Mouse (Mus musculus) layer of hippocampus, adult 11-12 months (tissue): Measurements from ENCODE around the gene Gfod2.

Experiments
- DNase-seq: peaks from one replicate; pipeline ENCODE4 v3.0.0; 2022; ENCODE audit warnings: low spot score

The Gfod2 gene

GRCm38 (mm10) chr8:105702731-105703415 lies 55.6 kb downstream of the Gfod2 start:
- peak; percentile 33 for DNase-seq

- DNase-seq: no peak
These were observed 56.5 kb downstream of the Gfod2 start for GRCm38 (mm10) chr8:105702001-105702401.

- peak; percentile 97 for DNase-seq
These were observed 57.3 kb downstream of the Gfod2 start, which contains the start of the genes Acd and Pard6a for GRCm38 (mm10) chr8:105700966-105701824. Acd (minus strand) TSS chr8:105701102. Pard6a (plus strand) TSS chr8:105701148.

- DNase-seq: peak; percentile 63
These were observed 57.9 kb downstream of the Gfod2 start for GRCm38 (mm10) chr8:105700566-105700965.

- no peak for DNase-seq
These were observed 58.8 kb downstream of the Gfod2 start for GRCm38 (mm10) chr8:105699488-105700215.

GRCm38 (mm10) chr8:105698734-105699133 lies 59.7 kb downstream of the Gfod2 start:
- DNase-seq: no peak

- DNase-seq: no peak
These were observed 61.2 kb downstream of the Gfod2 start for GRCm38 (mm10) chr8:105697196-105697780.

GRCm38 (mm10) chr8:105695080-105695780 lies 63.2 kb downstream of the Gfod2 start:
- no peak for DNase-seq

GRCm38 (mm10) chr8:105694051-105694799 lies 64.2 kb downstream of the Gfod2 start:
- DNase-seq: peak; percentile 52

- DNase-seq: peak; percentile 73
These were observed 64.8 kb downstream of the Gfod2 start for GRCm38 (mm10) chr8:105693648-105694047.

- DNase-seq: no peak
These were observed 65.8 kb downstream of the Gfod2 start for GRCm38 (mm10) chr8:105692449-105693182.

- DNase-seq: no peak
These were observed 67.5 kb downstream of the Gfod2 start for GRCm38 (mm10) chr8:105690978-105691377.

- no peak for DNase-seq
These were observed 68.5 kb downstream of the Gfod2 start for GRCm38 (mm10) chr8:105689983-105690360.

GRCm38 (mm10) chr8:105689256-105689982 lies 69.0 kb downstream of the Gfod2 start:
- DNase-seq: no peak

- no peak for DNase-seq
These were observed 70.2 kb downstream of the Gfod2 start for GRCm38 (mm10) chr8:105688242-105688752.

GRCm38 (mm10) chr8:105687512-105687911 lies 71.0 kb downstream of the Gfod2 start:
- no peak for DNase-seq

- no peak for DNase-seq
These were observed 71.9 kb downstream of the Gfod2 start for GRCm38 (mm10) chr8:105686551-105686950.

- no peak for DNase-seq
These were observed 72.6 kb downstream of the Gfod2 start, which contains the start of gene Carmil2 for GRCm38 (mm10) chr8:105685796-105686308. Carmil2 (plus strand) TSS chr8:105686274.

- no peak for DNase-seq
These were observed 73.1 kb downstream of the Gfod2 start for GRCm38 (mm10) chr8:105685325-105685724.
